Mouse (Mus musculus): Measurements from ENCODE around the gene Cryba4.

Cryba4 gene

DNA sequence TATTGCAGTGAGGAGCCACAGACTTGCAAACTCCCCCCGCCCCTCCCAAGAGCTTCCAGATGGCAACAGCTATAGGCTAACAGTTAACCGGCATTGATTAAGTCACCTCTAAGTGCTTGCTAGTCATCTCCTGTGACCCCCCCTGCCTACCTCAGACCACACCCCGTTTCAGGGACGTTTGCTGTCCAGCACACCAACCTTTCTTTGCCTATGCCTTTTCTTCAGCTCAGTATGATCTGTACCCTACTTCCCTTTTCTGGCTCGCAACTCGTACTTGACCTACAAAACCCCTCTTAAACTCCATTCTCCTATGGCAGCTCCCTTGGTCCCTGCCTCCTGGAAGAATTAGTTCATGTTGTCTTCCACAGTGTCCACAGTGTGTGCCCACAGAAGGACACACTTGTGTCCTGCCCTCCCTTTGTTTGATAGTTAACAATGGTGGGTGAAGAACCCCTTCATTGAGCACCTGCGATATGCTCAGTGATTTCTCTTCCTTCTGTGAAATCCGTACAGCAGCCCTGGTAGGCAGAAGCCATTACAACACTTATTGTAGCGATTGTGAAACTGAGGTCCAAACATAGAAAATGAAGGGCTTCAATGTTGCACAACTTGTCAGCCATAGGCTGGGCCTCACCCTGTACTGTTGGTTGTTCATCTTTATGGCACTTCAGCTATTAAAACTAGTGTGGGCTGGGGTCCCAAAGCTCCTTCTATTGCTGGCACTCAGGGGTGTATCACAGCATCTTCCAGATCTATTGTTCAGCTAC is 13.9 kb upstream of the Cryba4 start:
- DNase-seq (ENCODE audit: low spot score in 2 of 2): no peak

DNA sequence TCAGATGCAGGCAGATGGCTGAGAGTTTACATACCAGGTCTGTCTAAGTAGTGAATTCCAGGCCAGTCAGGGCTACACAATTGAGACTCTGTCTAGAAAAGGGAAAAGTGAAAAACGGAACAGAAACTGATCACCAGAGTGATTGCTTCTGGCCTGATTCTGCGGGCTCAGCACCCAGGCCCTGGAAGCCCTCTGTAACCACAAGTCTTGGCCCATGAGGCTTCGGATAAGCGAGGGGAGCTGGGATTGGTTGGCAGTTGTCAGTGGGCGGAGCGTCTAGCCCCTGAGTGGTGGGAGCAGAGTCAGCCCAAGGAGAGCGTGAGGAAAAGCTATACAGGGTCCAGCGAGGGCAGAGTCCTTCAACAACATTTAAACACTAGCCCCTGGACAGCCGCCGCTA is 13.2 kb upstream of the Cryba4 start:
- DNase-seq (ENCODE audit: low spot score in 2 of 2): no peak

GRCm38 (mm10) chr5:112265110-112265509 is 12.8 kb upstream of the Cryba4 start:
- DNase-seq (ENCODE audit: low spot score in 2 of 2): no peak

DNA sequence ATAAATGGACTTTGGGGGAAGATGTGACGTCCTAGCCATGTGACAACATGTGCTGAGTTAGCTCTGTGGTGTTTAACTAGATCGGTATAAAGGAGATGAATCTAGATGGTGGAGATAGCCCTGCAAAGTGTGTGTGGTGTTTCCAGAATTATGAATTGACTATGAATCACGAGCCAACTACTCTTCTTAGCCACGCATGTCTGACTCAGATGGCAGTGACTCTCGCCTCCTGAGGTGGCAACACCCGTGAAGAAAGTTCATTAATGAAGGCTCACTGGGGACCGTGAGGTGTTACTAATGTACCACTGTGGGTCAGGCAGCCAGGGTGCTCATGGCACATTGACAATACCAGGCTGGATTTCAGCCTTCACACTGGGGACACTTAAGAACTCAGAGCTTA is 11.8 kb upstream of the Cryba4 start:
- DNase-seq (ENCODE audit: low spot score in 2 of 2): no peak

- DNase-seq (ENCODE audit: low spot score in 2 of 2): no peak
Observed at GRCm38 (mm10) chr5:112260818-112261217, 8.5 kb upstream of the Cryba4 start.

GRCm38 (mm10) chr5:112259862-112260650 is 7.7 kb upstream of the Cryba4 start:
- DNase-seq (ENCODE audit: low spot score in 2 of 2): no peak

GRCm38 (mm10) chr5:112257896-112258295 is 5.6 kb upstream of the Cryba4 start:
- no peak for DNase-seq (ENCODE audit: low spot score in 2 of 2)

DNA sequence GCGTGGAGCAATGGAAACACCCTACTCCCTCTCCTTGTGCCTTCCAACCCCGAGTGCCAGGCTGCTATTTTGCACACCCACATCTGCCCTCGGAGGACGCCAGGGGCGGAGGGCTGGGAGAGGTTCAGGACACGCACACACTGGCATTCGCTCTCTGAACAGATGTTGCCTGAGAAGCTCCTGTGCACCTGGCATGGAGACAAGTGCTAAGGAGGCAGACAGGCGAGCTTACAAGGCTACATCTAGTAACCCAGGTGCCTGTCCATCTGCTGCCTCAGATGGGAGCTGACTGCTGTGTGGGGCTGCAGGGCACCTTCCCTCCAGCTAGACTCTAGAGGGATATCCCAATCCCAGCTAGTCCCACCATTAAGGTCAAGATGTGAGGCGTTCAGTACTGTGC is 4.1 kb upstream of the Cryba4 start:
- DNase-seq (ENCODE audit: low spot score in 2 of 2): no peak

DNA sequence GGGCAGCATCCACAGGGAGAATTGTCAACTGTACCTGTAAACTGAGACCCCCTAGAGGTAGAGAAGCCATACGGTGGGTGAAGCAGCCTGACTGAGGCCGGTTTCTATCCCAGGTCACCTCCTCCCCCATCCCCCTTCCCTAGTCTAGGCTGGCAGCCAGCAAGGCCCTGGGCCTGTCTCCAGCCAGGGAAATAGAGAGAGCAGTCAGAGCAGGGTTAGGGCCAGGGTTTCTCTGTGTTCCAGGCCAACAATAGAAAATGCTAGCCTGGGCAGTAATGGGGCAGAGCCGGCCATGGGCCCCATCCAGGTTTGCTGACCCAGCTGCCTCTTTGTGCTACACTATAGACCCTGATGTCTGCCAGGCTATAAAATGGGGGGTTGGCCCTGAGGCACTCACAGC is 3.1 kb upstream of the Cryba4 start, which contains the start of gene Crybb1:
TSS of gene Crybb1 (plus strand) at position 390 of the 400 bp plus-strand sequence.
- peak; percentile 51 to 56 for DNase-seq (ENCODE audit: low spot score in 2 of 2)

DNA sequence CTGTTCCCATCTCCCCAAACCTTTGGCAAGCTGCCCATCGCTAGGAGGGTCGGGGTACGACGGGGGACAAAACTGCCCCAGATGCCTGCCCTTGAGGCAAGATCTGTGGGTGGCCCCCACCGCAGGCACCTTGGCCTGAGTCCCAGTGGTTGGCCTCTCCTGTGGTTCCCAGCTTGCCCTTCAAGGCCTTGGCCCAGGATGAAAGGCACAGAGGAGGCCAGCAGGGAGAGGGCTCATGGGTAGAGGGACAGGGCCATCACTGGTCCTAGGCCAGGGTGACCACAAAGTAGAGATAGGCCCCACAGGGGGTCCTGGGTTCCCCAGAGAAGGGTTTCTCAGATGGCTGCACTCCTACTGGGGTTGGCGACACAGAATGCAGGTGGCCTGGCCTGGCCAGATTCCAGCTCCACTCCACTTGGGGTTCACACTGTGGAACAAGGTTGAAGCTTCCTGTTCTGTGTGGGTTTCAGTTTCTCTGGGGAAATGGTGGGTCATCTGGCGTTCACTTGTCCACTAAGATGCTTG is 2.0 kb upstream of the Cryba4 start:
- DNase-seq (ENCODE audit: low spot score in 2 of 2): peak; percentile 24 to 55

DNA sequence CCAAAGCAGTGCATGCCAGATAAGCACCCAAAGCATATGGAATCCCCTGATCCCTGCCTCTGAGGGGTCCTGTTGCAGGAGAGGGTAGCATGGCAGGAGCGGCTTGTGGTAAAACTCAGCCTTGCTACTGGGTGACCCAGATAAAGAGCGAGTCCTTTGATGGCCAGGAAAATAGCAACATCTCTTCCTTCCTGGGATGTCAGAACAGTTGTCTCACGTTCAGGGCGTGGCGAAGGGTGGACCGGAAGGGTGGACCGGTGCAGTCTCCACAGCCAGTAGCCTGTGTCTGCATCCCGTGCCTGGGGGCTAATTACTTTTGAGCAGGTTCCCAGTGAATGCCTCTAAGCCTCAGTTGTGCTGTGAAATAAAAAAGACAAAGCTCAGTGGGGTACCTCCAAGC is 851 bp upstream of the Cryba4 start:
- DNase-seq (ENCODE audit: low spot score in 2 of 2): no peak

DNA sequence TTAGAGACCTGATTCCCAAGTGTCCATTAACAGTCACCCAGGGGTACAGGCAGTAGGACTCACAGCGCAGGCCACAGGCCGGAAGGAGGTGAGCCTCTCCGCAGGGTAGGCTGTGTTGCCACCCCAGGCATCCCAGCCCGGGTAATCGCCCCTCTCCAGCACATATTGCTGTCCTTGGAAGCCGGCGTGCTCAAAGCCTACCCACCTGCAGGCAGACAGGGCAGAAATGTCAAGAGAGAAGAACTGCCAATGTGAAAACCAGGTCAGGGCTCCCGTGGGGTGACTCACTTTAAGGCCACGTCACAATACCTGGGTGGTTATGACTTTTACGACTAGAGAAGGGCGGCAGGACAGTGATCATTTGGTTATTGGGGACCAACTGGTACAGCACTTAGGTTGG is 3.2 kb downstream of the Cryba4 start:
- no peak for DNase-seq (ENCODE audit: low spot score in 2 of 2)

- no peak for DNase-seq (ENCODE audit: low spot score in 2 of 2)
Observed at GRCm38 (mm10) chr5:112247399-112247798, 4.9 kb downstream of the Cryba4 start.

DNA sequence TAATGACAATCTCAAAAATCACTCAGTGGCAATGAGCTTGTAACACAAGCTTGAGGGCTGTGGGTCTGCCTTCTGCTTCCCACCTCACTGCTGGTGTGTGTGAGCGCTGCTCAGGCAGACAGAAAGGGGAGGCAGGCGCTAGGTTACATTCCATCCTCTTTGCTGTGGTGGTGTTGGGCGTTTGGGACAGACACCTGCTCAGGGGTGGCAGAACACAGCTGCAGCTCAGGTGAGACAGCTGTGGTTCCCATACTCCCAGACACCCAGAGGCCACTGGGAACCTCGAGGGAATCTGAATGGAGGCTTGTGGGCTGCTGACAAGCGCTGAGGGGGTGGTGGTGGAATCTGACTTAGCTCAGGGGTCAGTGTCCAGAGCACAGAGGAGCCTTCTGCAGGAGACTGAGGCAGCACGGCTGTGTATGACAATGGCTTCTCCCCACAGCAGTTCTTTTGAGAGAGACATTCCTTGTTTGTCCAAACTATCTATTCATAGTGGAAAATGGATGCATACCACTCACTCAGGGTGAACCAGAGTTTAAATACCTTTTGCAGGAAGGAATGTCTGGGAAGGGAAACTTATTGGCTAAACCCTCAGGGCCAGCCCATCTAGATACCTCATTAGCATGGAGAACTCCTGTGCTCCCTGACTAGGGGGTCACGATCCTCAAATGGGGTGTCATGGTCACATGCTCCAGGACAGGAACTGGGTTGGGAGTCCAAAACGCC is 7.3 kb downstream of the Cryba4 start:
- no peak for DNase-seq (ENCODE audit: low spot score in 2 of 2)

GRCm38 (mm10) chr5:112244275-112244562 is 8.1 kb downstream of the Cryba4 start:
- no peak for DNase-seq (ENCODE audit: low spot score in 2 of 2)

GRCm38 (mm10) chr5:112243539-112244274 is 8.6 kb downstream of the Cryba4 start:
- no peak for DNase-seq (ENCODE audit: low spot score in 2 of 2)

- DNase-seq (ENCODE audit: low spot score in 2 of 2): no peak
Observed at GRCm38 (mm10) chr5:112243041-112243440, 9.3 kb downstream of the Cryba4 start.

DNA sequence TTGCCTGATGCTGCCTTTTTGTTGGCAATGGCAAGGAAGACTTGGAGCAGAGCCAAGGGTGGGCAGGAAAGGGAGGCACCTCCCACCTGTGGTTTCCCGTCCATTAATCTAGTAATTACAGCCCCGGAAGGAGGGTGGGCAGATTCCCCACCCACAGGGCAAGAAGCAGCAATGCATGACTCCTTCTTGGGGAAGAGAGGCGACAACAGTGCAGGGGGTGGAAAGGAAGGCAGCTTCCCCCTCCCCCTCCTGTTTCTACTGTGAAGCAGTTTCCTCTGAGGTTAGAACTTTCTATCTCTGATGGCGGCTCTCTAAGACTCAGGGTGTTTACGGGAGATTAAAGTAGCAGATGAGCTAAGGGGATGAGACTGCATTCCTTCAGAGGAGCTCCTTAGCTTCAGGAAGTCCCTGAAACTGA is 9.9 kb downstream of the Cryba4 start:
- no peak for DNase-seq (ENCODE audit: low spot score in 2 of 2)

- DNase-seq (ENCODE audit: low spot score in 2 of 2): no peak
Observed at GRCm38 (mm10) chr5:112241849-112242248, 10.5 kb downstream of the Cryba4 start.

DNA sequence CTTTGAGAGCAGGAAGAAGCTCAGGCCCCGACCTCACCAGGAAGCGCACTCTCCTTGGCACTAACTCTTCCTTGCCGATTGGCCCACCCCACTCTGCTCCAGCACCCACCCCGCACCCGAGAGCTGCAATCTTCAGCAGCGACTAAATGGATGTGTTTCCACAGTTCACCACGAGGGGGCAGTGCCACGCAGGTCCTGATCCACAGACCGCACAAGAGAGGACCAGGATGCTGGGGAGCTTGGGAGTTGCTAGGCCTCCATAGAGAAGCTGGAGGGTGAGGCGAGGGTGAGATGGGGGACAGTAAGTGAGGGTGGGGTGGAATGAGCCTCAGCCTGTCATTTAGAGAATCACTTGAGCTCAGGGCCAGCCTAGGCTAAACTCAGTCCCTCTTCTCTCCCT is 11.6 kb downstream of the Cryba4 start:
- peak; percentile 94 to 97 for DNase-seq (ENCODE audit: low spot score in 2 of 2)

DNA sequence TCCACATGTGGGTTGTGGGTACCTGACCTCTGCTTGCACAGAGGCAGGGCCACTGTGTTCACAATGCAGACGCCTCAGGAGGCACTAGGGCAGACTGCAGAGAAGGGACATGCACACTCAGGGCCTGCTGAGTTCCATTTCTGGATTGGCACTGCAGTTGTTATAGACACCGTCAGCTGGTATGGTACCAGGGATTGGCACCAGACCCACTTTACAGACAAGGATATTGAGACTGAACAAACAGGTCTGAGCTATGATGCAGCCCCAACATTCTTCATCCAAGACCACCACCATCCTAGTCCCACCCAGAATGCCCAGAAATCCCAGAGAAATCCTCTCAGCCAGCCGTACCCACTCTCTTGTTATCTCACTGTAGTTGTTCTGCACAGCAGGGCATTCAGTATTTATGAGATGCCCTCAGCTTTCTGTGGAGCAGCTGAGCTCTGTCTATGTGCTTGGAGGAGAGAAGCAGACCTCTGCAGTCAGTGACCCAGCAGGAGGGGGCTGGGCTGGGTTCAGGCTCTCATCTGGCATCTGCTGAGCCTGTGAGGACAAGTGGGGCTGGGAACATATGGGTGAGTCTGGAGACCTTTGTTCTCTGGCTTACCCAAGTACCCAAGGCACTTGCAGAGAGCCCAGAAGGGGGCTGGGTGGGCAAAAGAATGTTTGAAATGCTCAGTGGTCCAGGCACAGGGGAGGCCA is 13.4 kb downstream of the Cryba4 start:
- DNase-seq (ENCODE audit: low spot score in 2 of 2): no peak
